Mouse (Mus musculus) embryo, embryonic 10.5 days (tissue): ENCODE results near the gene Mpp5.

ENCODE experiments used
- DNase-seq: peaks from one replicate; pipeline ENCODE4 v3.0.0-alpha.2; 2015; ENCODE audit warnings: low spot score

The Mpp5 gene

DNA sequence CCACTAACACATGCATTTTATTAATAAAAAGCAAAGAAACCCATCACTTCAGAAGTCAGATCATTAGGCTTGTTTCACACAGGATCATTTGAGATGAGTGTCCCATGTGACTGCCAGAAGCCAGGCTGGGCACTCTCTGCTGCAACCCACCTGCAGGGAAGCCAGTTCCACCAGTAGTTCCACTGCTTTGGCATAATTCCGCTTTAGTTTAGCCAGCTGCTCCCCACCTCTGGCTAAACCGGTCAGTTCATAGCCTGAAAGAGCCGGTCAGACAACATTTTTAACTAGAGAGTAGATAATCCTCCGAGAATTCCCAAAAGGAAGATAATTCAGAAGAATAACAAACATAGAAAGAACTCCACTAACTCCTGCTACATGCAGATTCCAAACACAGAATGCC, 99.5 kb downstream of the Mpp5 start:
- no peak for DNase-seq

DNA sequence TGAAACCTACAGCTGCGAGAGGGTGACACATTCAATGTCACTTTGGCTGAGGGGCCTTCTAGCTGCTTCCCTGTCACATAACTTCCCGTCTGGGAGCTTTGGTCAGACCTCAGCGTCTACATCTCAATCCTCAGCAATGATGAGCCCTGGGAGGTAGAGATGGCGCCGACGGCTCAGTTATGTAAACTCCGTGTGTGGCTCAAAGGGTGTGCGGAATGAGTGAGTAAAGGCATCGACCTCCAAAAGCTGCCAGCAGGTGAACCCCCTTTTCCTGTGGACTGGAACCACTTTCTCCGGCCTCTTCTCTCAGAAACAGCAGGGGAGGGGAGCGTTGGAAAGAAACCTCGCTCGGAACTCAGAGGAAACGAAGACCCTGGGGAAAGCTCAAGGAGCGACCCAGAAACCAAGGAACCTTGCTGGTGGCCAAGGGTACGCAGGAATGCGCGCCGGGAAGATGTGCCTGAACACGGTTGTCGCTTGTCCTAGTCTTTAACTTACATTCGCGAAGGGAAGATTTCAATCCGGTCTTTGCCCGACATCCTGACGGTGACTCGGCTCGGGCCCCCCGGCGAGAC, 112.3 kb downstream of the Mpp5 start:
- DNase-seq, result no peak

DNA sequence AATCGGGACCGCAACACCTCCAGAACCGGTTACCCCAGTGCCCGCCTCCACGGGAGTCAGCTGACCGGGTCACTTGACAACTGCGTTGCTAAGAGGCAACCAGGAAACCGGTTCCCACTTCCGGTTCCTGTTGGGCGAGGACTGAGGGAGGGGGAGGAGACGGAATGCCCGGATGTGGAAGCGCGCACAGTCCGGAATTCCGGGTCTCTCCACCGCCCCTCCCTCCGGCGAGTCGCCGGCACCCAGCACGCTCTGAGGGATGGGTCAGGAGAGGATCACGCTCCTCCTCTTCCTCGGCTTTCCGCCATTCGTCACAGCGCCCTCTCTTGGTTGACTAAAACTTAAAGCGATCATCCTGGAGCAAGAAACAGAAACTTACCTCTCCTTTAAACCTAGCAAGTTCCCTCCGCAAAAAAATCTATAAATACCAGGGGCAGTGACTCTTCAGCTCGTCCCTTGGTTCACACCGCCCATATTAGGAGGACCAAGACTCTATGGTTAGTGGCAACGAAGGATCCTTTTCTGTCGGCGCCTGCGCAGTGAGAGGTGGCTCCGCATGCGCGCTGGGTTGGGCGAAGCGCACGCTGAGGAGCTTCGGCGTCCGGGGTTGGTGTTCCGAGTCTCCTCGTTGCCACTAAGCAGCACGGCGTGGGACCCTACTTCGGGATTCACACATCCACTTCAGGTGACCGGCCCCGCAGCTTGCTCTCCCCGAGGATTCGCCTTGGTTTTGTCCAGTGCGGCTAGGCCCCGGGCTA, 113.0 kb downstream of the Mpp5 start, which contains the start of the genes Atp6v1d and Eif2s1:
Gene Atp6v1d (minus strand): TSS at position 143 of the 758 bp plus-strand sequence.
Gene Eif2s1 (plus strand): TSS at position 324 of the 758 bp plus-strand sequence.
- DNase-seq, result peak; percentile 99

DNA sequence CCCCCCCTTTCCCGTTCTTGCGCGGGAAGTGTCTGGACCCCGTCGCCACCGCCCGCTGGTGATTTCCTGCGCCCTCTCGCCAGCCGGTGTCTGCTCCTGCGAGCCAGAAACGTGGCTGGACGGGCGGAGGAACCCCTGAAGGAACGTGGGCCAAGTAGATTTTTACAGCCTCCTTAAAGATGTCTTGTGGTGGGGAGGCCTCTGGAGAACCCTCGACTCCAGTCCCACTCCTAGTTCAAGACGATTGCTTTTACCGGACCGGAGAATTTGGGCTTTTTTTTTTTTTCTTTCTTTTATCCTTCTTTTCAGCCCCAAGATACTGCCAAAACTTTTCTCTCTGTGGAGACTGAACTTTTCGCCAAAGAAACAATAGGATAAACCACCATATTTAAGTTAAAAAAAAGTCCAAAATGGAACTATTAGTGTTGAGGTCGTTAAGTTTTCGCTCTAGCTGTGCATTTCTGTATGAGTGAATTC, 113.6 kb downstream of the Mpp5 start:
- no peak for DNase-seq

DNA sequence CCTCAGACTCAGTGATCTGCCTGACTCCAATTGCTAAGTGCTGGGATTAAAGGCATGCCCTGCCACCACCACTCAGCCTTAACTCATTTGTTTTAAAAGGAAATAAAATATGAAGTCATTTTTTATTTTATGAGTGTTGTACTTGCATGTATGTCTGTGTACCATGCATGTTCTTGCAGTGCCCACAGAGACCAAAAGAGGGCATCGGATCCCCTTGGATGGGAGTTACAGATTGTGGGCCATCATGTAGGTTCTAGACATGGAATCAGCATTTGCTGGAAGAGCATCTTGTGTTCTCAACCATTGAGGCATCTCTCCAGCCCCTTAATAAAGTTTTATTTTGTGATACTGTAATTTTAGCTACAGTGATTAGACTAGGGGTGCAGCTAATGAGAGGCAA, 116.7 kb downstream of the Mpp5 start:
- DNase-seq, result peak; percentile 45

DNA sequence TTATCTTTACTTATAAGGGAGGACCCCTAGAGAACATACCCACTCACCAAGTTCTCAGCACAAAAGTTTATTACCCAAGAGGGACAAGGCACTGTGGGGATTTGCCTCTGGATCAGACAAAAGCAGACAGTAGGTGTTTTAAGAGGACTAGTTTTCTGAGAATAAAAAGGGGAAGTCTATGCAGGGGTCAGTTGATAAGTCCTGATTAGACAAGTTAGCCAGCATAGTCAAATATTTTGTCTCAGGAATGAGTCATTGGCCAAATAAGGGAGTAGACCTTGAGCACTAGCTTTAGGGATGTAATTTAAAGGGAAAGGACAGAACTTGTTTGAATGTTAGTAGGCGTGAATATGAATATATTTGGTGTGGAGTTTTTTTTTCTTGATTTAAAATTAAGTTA, 119.4 kb downstream of the Mpp5 start:
- no peak for DNase-seq

DNA sequence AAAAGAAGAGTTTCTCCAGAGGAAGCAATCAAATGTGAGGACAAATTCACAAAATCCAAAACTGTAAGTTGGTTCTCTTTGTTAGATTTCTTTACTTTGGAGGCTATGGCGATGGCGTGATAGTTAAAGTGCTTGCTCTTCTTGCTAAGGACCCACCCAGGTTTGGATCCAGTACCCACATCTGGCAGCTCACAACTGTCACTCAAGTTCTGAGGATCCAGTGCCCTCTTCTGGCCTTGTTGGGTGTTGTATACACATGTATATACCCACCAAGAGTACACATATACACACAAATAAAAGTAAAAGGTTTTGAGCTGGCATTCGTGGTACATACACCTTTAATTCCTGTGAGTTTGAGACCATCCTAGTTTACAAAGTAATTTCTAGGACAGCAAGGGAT, 125.9 kb downstream of the Mpp5 start:
- DNase-seq, result peak; percentile 4

DNA sequence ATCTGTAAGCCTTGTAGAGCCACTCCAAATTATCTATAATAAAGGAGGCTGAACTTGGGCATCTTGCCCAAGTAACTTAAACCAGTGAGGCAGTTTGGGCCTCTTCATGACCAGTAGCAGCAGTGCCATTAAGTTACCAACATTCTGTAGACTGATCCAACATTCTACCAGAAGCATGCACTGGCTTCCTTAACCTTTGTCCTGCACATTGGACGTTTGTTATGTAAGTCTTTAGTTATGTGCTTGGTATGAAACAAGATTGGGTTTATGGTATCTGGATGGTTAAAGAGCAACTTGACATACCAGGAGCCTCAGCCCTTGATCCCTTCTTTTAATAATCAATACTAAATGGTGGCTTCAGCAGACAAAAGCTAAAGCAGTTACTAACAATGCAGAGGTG, 141.4 kb downstream of the Mpp5 start:
- DNase-seq, result no peak
